Comparison of ENCODE assay signal across 26 mouse cellular contexts in the genomic region with DNA sequence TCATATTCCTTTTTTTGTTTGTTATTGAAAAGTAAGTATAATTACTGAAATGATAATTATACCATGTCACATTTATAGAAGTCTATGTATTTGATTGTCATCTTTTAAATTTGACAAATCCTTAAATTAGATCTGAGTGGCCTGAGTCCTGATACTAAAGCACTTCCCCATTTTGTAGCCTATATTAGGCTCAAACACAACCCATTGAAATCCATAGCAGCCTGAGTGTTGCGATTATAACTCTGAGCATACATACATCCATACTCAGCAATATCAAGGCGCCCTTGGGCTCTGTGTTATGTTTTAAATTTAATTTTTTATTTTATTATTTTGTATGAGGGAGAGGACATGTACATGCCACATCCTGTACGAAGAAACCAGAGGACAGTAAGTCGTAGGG.
"Had no signal": no experiment of that assay in that cellular context is flagged by ENCODE, and none has a peak within 500 bp of the region (broad histone marks: within the 10 kb centered on the region; RNA-seq: fewer than 3 reads in every experiment).

No protein-coding gene starts in this region.

- DNase-seq: gastrocnemius, adult 2 months; gastrocnemius, postnatal 10 days; gastrocnemius, postnatal 25 days; heart, adult 11 months; heart, adult 2 months; heart, postnatal 14 days; heart, postnatal 36 days; kidney, adult 18-20 months; kidney, adult 8-10 months; kidney, postnatal 10 days; kidney, postnatal 36 days; layer of hippocampus, postnatal 36 days; liver; liver, embryonic 13.5 days had no signal

- H3K9me3 ChIP-seq: heart, embryonic 13.5 days; heart, embryonic 15.5 days; intestine, embryonic 15.5 days; limb, embryonic 10.5 days; limb, embryonic 12.5 days; liver, embryonic 13.5 days; liver, embryonic 15.5 days had no signal

- ATAC-seq: hindbrain, embryonic 16.5 days; inflammation-experienced regulatory T-cells, adult 6 months; intestine, embryonic 15.5 days; intestine, postnatal 0 days had no signal

- H3K9ac ChIP-seq: heart, embryonic 13.5 days; heart, embryonic 15.5 days; hindbrain, embryonic 13.5 days; intestine, embryonic 15.5 days; limb, embryonic 12.5 days; liver, embryonic 13.5 days; liver, embryonic 15.5 days had no signal

- H3K36me3 ChIP-seq: heart, embryonic 13.5 days; heart, embryonic 15.5 days; hindbrain, embryonic 13.5 days; intestine, embryonic 15.5 days; limb, embryonic 10.5 days; limb, embryonic 12.5 days; liver, embryonic 13.5 days; liver, embryonic 15.5 days had no signal

- H3K27ac ChIP-seq: gastrocnemius, adult 2 months; heart, adult 2 months; heart, embryonic 13.5 days; heart, embryonic 15.5 days; hindbrain, embryonic 13.5 days; intestine, embryonic 15.5 days; limb, embryonic 10.5 days; limb, embryonic 12.5 days; liver, embryonic 13.5 days; liver, embryonic 15.5 days had no signal

- H3K4me1 ChIP-seq: heart, embryonic 15.5 days; hindbrain, embryonic 13.5 days; intestine, embryonic 15.5 days; limb, embryonic 12.5 days; liver, embryonic 13.5 days; liver, embryonic 15.5 days had no signal

- H3K27me3 ChIP-seq: heart, embryonic 13.5 days; heart, embryonic 15.5 days; hindbrain, embryonic 13.5 days; intestine, embryonic 15.5 days; limb, embryonic 12.5 days; liver, embryonic 13.5 days; liver, embryonic 15.5 days had no signal

- H3K4me3 ChIP-seq: gastrocnemius, adult 2 months; heart, adult 2 months; heart, embryonic 13.5 days; heart, embryonic 15.5 days; hindbrain, embryonic 13.5 days; intestine, embryonic 15.5 days; limb, embryonic 10.5 days; limb, embryonic 12.5 days; liver, embryonic 13.5 days; liver, embryonic 15.5 days had no signal

- H3K4me2 ChIP-seq: heart, embryonic 11.5 days; heart, embryonic 13.5 days; heart, embryonic 15.5 days; hindbrain, embryonic 13.5 days; intestine, embryonic 15.5 days; limb, embryonic 12.5 days; liver, embryonic 11.5 days; liver, embryonic 13.5 days; liver, embryonic 15.5 days had no signal
